Mouse (Mus musculus) neural tube, embryonic 14.5 days (tissue): ENCODE results near the gene Setd7. TPM values are rescaled to one million over a fixed set of nuclear protein-coding genes. Genes with fewer than 3 reads are reported as not detected.
A peak's percentile ranks its signal among the peaks of the same experiment; 100 is the strongest.

ENCODE experiments used
- ATAC-seq: fragments of 200-750 bp; cut with Nextera tagmentation; 2 replicates; pipeline ENCODE4 v1.8.0; 2017; ENCODE audit warnings: low read depth, mild to moderate bottlenecking, moderate TSS enrichment, moderate library complexity
- H3K27ac ChIP-seq: fragments of 300-500 bp; sonication (generic); 2 replicates; pipeline ENCODE4 v1.5.1; 2014; ENCODE audit warnings: low read depth, mild to moderate bottlenecking, control low read depth, low read length, moderate library complexity, mixed read lengths
- H3K27me3 ChIP-seq: fragments of 300-500 bp; sonication (generic); 2 replicates; pipeline ENCODE4 v1.6.1; 2014; ENCODE audit warnings: low read length; ENCODE audit not compliant: control insufficient read depth, insufficient read depth
- H3K36me3 ChIP-seq: fragments of 300-500 bp; sonication (generic); 2 replicates; pipeline ENCODE4 v1.6.1; 2014; ENCODE audit warnings: low read length, mixed read lengths; ENCODE audit not compliant: control insufficient read depth, insufficient read depth
- H3K4me1 ChIP-seq: fragments of 300-500 bp; sonication (generic); 2 replicates; pipeline ENCODE4 v1.6.1; 2014; ENCODE audit warnings: low read length; ENCODE audit not compliant: control insufficient read depth, insufficient read depth
- H3K4me2 ChIP-seq: fragments of 300-500 bp; sonication (generic); 2 replicates; pipeline ENCODE4 v1.6.1; 2014; ENCODE audit warnings: mild to moderate bottlenecking, low read depth, low read length, control low read depth
- H3K4me3 ChIP-seq: fragments of 300-500 bp; sonication (generic); 2 replicates; pipeline ENCODE4 v1.5.1; 2014; ENCODE audit warnings: low read depth, low read length, control low read depth, mixed read lengths
- H3K9ac ChIP-seq: fragments of 300-500 bp; sonication (generic); replicated peaks from 2 replicates; pipeline ENCODE4 v1.6.1; 2014; ENCODE audit warnings: low read depth, mild to moderate bottlenecking, control low read depth, low read length, mixed read lengths
- H3K9me3 ChIP-seq: fragments of 300-500 bp; sonication (generic); 2 replicates; pipeline ENCODE4 v1.6.1; 2016; ENCODE audit warnings: low read length; ENCODE audit not compliant: control insufficient read depth
- WGBS: fragments of 180-500 bp; shearing (Covaris S2); extraction: QIAGEN DNeasy Blood & Tissue Kit; methylation state at CpG from one replicate; pipeline ENCODE4 v1.1.7; 2014; 5-methylcytosine and 5-hydroxymethylcytosine counted together
- polyA plus RNA-seq: library from polyadenylated mRNA; unstranded; fragments of >200 nt; fragmentation: Nextera tagmentation; extraction: Ambion mirVana; gene quantifications from 2 replicates; pipeline ENCODE4 v1.2.1, GENCODE M21; 2014

The Setd7 gene
- 3.0 and 4.2 TPM in 2 replicates for polyA plus RNA-seq

DNA sequence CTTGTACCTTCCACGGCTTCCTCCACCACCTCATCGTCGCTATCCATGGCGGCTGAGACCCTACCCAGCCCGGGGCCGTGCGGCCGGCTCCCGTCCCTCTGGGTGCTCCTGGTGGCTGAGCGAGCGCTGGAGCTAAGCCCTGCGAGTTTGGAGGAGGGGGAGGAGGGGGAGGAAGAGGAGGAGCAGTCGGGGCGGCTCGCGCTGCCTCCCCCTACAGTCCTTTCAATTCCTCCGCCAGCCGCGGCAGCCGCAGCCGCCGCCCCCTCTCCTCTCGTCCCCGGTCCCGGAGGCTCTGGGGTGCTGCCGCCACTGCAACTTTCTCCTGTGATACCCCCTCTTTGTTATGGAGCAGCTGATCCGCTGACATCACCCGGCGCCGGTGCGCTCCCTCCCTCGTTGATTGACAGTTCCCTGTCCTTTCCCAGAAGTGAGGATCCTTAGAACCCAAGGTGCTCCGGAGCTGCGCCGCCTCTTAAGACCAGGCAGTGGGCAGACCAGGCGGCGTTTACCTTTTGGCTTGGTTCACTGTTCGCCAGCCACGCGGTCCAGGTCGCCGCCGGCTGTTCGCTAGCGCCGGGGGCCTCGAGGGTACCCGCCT, at the start of gene Setd7:
Gene Setd7 (minus strand): TSS at position 369 of the 598 bp plus-strand sequence.
- Histone ChIP-seq H3K9ac (peak within 1 kb of the TSS; percentile 98), H3K27ac (peak within 1 kb of the TSS; percentile 94), H3K4me2 (peak within 1 kb of the TSS; percentile 98), H3K9me3 (no peaks in the 10 kb centered on the region), H3K27me3 (no peaks in the 10 kb centered on the region), H3K36me3 (no peaks in the 10 kb centered on the region), H3K4me1 (peaks cover 13% of the 10 kb centered on the region), H3K4me3 (peak within 1 kb of the TSS; percentile 88)
- peak; percentile 85 for ATAC-seq
- under 1% methylated on average over 46 of the region's 48 CpGs for WGBS

DNA sequence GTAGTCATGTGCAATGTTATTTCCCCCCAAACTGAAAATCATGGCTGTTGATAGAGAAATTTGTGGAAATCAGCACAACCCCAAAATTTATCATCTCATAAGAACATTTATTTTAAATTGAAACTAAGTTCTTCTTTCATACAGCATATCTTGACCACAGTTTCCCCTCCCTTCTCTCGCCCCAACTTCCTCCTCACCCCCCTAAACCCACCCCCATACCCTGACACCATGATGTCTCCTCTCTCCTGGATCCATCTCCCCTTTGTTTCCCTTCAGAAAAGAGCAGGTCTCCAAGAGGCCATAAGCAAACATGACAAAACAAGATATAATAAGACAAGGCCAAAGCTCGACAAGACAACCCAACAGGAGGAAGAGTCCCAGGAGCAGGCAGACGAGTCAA, 43.8 kb upstream of the Setd7 start:
- WGBS, result 88% methylated on average over 3 of the region's 3 CpGs
- no peaks in the 10 kb centered on the region for H3K27me3 ChIP-seq

DNA sequence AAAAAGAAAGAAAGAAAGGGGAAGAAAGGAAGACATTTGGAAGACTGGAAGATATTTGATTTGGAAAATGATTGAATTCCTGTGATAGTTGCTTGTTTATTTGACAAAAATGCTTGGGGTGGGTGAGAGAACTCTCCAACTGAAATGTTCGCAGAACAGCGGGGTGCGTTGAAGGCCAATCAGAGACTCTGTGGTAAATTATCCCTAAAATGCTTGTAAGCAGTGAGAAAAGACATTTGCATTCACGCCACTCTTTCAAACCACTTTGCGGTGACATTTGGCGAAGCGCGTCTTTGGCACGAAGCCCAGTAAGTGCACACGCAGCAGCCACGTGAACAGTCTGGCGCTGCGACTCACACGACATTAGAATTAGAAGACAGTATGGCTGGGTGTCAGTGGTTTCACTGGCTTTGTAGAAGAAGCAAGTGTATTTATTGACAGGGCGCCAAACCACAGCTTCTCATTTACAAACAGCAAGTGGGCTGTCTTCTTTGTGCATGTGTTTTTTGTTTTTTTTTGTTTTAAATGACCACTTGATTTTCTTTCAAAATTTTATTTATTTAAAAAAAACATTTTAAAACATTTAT, 43.1 kb upstream of the Setd7 start:
- ATAC-seq, result peak; percentile 87; the same call in 1 of the 2 replicates
- Histone ChIP-seq H3K4me1 (no peaks in the 10 kb centered on the region), H3K9me3 (no peaks in the 10 kb centered on the region), H3K27ac (no peak overlapping the region), H3K4me2 (no peak overlapping the region), H3K36me3 (no peaks in the 10 kb centered on the region), H3K4me3 (no peak overlapping the region), H3K9ac (no peak overlapping the region), H3K27me3 (no peaks in the 10 kb centered on the region)
- WGBS, result 48% methylated on average over 15 of the region's 15 CpGs

More for the DNA sequence above, 43.8 kb upstream of the Setd7 start:
- Histone ChIP-seq H3K36me3 (no peaks in the 10 kb centered on the region), H3K4me2 (no peak overlapping the region), H3K4me3 (no peak overlapping the region), H3K27ac (no peak overlapping the region), H3K9me3 (no peaks in the 10 kb centered on the region), H3K4me1 (no peaks in the 10 kb centered on the region), H3K9ac (no peak overlapping the region)
- ATAC-seq, result no peak

DNA sequence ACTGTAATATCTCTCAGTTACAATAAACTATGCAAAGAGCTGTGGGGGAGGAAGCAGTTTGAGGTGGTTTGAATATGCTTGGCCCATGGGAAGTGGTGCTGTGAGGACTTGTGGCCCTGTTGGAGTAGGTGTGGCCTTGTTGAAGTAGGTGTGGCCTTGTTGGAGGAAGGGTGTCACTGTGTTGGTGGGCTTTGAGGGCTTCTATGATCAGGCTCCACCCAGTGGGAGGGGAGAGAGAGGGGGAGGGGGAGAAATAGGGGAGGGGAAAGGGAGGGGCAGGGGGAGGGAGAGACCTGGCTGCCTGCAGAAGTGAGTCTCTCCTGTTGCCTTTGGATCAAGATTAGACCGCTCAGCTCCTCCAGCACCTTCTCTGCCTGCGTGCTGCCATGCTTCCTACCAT, 40.8 kb upstream of the Setd7 start:
- H3K27me3 ChIP-seq, result no peaks in the 10 kb centered on the region
- H3K27ac ChIP-seq, result no peak overlapping the region
- no peaks in the 10 kb centered on the region for H3K9me3 ChIP-seq
- H3K9ac ChIP-seq, result no peak overlapping the region
- no peaks in the 10 kb centered on the region for H3K4me1 ChIP-seq
- no peak overlapping the region for H3K4me3 ChIP-seq
- H3K36me3 ChIP-seq, result no peaks in the 10 kb centered on the region
- 89% methylated on average over 2 of the region's 2 CpGs for WGBS
- ATAC-seq, result no peak
- H3K4me2 ChIP-seq, result no peak overlapping the region

DNA sequence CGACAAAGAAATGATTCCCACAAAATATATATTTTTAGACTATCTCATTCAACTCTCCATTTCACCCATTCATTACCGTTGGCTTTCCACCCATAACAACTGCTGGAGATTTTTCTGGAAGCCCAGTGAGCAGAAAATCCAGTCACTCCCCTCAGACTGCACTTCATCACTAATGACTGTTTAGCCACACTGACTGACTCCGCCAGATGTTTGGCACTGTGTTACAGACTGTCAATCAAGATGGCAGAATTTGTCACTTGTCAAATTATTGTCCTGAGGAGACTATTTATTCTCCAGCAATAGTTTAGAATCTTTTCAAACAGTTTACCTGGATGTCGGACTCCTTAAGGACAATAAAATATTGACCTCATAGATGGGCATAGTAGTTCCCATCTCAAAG, 40.0 kb upstream of the Setd7 start:
- H3K36me3 ChIP-seq, result no peaks in the 10 kb centered on the region
- no peaks in the 10 kb centered on the region for H3K27me3 ChIP-seq
- H3K27ac ChIP-seq, result no peak overlapping the region
- 82% methylated on average over 4 of the region's 4 CpGs for WGBS
- H3K4me1 ChIP-seq, result no peaks in the 10 kb centered on the region
- no peak overlapping the region for H3K4me2 ChIP-seq
- H3K9ac ChIP-seq, result no peak overlapping the region
- H3K4me3 ChIP-seq, result no peak overlapping the region
- H3K9me3 ChIP-seq, result no peaks in the 10 kb centered on the region
- no peak for ATAC-seq

DNA sequence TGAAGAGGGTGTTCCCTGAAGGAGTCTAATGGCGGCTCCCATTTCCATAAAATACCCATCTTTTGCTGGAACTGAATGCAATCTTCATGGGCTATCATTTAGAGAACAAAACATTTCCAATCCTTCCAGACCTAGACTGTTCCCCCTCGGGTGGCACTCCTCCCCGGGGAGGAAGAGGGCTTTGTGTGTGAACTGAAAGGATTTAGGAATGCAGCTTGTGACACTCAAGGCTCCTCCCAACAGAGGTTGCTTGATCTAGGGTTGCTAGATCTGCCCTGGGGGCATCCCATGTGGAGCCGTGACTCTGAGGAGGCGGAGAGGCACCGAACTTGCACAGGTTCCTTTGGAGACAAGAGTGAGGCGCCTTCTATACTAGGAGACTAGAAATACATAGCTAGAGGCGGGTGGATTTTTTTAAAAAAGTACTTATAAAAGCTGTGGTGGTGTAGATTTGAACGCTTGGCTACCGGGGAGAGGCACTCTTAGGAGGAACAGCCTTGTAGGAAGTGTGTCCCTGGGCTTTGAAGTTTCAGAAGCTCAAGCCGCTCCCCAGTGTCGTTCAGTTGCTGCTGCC, 38.5 kb upstream of the Setd7 start:
- Histone ChIP-seq H3K9ac (no peak overlapping the region), H3K27me3 (no peaks in the 10 kb centered on the region), H3K27ac (no peak overlapping the region), H3K9me3 (no peaks in the 10 kb centered on the region), H3K36me3 (no peaks in the 10 kb centered on the region), H3K4me1 (no peaks in the 10 kb centered on the region), H3K4me3 (no peak overlapping the region), H3K4me2 (no peak overlapping the region)
- WGBS, result 55% methylated on average over 12 of the region's 12 CpGs
- ATAC-seq, result no peak

DNA sequence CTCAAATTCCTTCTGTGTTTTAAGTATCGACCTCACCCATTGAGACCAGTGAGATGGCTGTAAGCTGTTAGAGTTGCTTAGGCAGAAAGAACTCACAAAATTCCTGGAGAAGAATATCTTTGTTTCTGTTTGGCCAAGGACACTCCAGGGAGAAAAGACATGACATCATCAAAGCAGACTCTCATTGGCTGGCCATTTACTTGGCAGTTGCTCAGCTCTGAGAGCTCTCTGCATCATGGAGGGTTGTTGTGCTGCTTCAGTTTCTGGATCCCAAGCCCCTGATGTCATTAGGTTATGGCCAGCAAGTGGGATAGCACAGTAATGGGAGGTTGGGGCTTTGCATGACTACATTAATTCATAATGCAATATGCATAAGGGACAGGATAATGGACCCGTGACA, 35.9 kb upstream of the Setd7 start:
- H3K4me1 ChIP-seq, result no peaks in the 10 kb centered on the region
- H3K27ac ChIP-seq, result no peak overlapping the region; the same call in 1 of the 2 replicates
- H3K9ac ChIP-seq, result no peak overlapping the region
- 67% methylated on average over 2 of the region's 2 CpGs for WGBS
- H3K27me3 ChIP-seq, result no peaks in the 10 kb centered on the region
- H3K4me2 ChIP-seq, result no peak overlapping the region
- H3K4me3 ChIP-seq, result no peak overlapping the region
- no peaks in the 10 kb centered on the region for H3K9me3 ChIP-seq
- ATAC-seq, result peak; percentile 63; the same call in 1 of the 2 replicates
- no peaks in the 10 kb centered on the region for H3K36me3 ChIP-seq

DNA sequence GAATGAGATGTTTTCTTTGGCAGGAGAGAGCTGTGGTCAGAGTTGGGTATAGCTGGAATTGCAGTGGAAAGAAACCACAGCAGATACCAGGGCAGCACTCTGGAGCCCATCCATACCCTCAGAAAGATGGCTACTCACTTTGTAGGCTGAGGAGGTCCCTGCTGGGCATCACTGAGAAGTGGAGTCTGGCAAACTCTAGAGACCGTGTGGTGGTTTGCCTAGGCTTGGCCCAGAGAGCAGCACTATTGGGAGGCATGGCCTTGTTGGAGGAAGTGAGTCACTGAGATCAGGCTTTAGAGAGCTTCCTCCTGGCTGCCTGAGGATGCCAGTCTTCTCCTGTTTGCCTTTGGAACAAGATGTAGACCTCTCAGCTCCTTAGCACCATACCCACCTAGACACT, 32.8 kb upstream of the Setd7 start:
- no peaks in the 10 kb centered on the region for H3K9me3 ChIP-seq
- H3K9ac ChIP-seq, result no peak overlapping the region
- no peak overlapping the region for H3K4me3 ChIP-seq
- no peaks in the 10 kb centered on the region for H3K27me3 ChIP-seq
- WGBS, result 72% methylated on average over 1 of the region's 1 CpGs
- no peak overlapping the region for H3K4me2 ChIP-seq
- ATAC-seq, result no peak
- H3K4me1 ChIP-seq, result no peaks in the 10 kb centered on the region
- H3K36me3 ChIP-seq, result no peaks in the 10 kb centered on the region
- no peak overlapping the region for H3K27ac ChIP-seq

DNA sequence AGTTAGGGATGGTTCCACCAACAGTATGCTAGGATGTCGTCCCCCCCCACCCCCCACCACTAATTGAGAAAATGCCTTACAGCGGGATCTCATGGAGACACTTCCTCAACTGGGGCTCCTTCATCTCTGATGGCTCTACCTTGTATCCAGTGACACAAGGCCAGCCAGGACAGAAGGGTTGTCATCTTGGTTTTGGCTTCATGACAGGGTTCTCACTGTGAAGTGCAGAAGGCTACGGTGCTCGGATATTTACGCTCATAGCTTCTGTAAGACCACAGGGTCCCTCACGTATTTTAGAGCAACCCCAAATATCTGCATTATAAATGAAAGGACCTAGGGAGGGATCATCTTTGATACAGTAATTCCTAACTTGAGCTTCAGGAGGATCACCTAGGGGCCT, 30.9 kb upstream of the Setd7 start:
- Histone ChIP-seq H3K27ac (no peak overlapping the region), H3K9me3 (no peaks in the 10 kb centered on the region)

More for the DNA sequence above, 30.9 kb upstream of the Setd7 start:
- Histone ChIP-seq H3K4me1 (no peaks in the 10 kb centered on the region), H3K27me3 (no peaks in the 10 kb centered on the region), H3K4me3 (no peak overlapping the region), H3K4me2 (no peak overlapping the region), H3K36me3 (no peaks in the 10 kb centered on the region), H3K9ac (no peak overlapping the region)
- ATAC-seq, result no peak
- 94% methylated on average over 6 of the region's 6 CpGs for WGBS
